Mouse (Mus musculus): ENCODE data around the gene Actr3b. TPM values are rescaled to one million over a fixed set of nuclear protein-coding genes. Genes with fewer than 3 reads are reported as not detected.

Actr3b gene
- total and polyA plus RNA-seq, 3 experiments = 1.3 to 4.7 (median 3.9) TPM

GRCm38 (mm10) chr5:25769006-25769405, 9.2 kb downstream of the Actr3b start:
- peak overlapping the region in 1 of 3 experiments; percentile 52 for H3K4me3 ChIP-seq (replicated peaks in 1 of 3; ENCODE audit: low read depth in 2 of 3, low read length in 2 of 3, poor library complexity in 1 of 3)

GRCm38 (mm10) chr5:25769406-25769805, 9.6 kb downstream of the Actr3b start:
- H3K79me2 ChIP-seq (replicated peaks; ENCODE audit: control insufficient read depth, extremely low read depth, insufficient read depth, poor library complexity, severe bottlenecking) = no peaks in the 10 kb centered on the region
- H3K9ac ChIP-seq (ENCODE audit: insufficient read depth, low read depth) = no peak overlapping the region
- no peak for DNase-seq (ENCODE audit: extremely low read depth)
- no peak overlapping the region for H3K4me2 ChIP-seq (ENCODE audit: insufficient read depth, low read depth, poor library complexity, severe bottlenecking)
- H3K4me3 ChIP-seq (replicated peaks in 1 of 3; ENCODE audit: low read depth in 2 of 3, low read length in 2 of 3, poor library complexity in 1 of 3) = no peak overlapping the region
- TF ChIP-seq USF2 (conservative IDR thresholded peaks at IDR 0.05; ENCODE audit: low read depth, low read length) (no peak), CTCF (conservative IDR thresholded peaks at IDR 0.05 in 1 of 2, IDR thresholded peaks at IDR 0.05 in 1 of 2; ENCODE audit: low read depth in 2 of 2, low read length in 2 of 2) (no peak), ZMIZ1 (IDR thresholded peaks at IDR 0.05; ENCODE audit: low read depth, low read length) (no peak), KAT2A (IDR thresholded peaks at IDR 0.05; ENCODE audit: insufficient replicate concordance, low read length) (no peak), E2F4 (IDR thresholded peaks at IDR 0.05; ENCODE audit: insufficient replicate concordance, low read depth, low read length) (no peak), ZNF384 (IDR thresholded peaks at IDR 0.05; ENCODE audit: low read depth, low read length) (no peak), SMC3 (IDR thresholded peaks at IDR 0.05; ENCODE audit: low read depth, low read length) (no peak), ETS1 (conservative IDR thresholded peaks at IDR 0.05; ENCODE audit: low read depth, low read length) (no peak), BHLHE40 (IDR thresholded peaks at IDR 0.05; ENCODE audit: low read depth, low read length) (no peak)
- dilution Hi-C loops (cut with MboI; ENCODE audit: extremely low pct_ligation_motif_present, extremely low pct_unique_long_range_greater_than_20kb, low sequenced_read_pairs) (no loop called here), in situ Hi-C loops (cut with MboI; ENCODE audit: low pct_ligation_motif_present, low pct_unique_long_range_greater_than_20kb, low sequenced_read_pairs) (no loop called here)
- no peaks in the 10 kb centered on the region for H3K27me3 ChIP-seq (replicated peaks)
- no peak overlapping the region for H3K27ac ChIP-seq (ENCODE audit: insufficient read depth, low read depth)
- peaks cover 3 to 9% of the 10 kb centered on the region in 2 experiments for H3K4me1 ChIP-seq (ENCODE audit: control insufficient read depth in 1 of 2, insufficient read depth in 2 of 2)
- H3K9me3 ChIP-seq (replicated peaks; ENCODE audit: low read length) = no peaks in the 10 kb centered on the region
- H3K36me3 ChIP-seq (replicated peaks in 1 of 2; ENCODE audit: control insufficient read depth in 1 of 2, insufficient read depth in 1 of 2, low read length in 1 of 2) = peaks cover 0 to 2% of the 10 kb centered on the region in 2 experiments

More at GRCm38 (mm10) chr5:25769006-25769405, 9.2 kb downstream of the Actr3b start:
- no peaks in the 10 kb centered on the region for H3K27me3 ChIP-seq (replicated peaks)
- dilution Hi-C loops (cut with MboI; ENCODE audit: extremely low pct_ligation_motif_present, extremely low pct_unique_long_range_greater_than_20kb, low sequenced_read_pairs) (no loop called here), in situ Hi-C loops (cut with MboI; ENCODE audit: low pct_ligation_motif_present, low pct_unique_long_range_greater_than_20kb, low sequenced_read_pairs) (no loop called here)
- TF ChIP-seq CTCF (conservative IDR thresholded peaks at IDR 0.05 in 1 of 2, IDR thresholded peaks at IDR 0.05 in 1 of 2; ENCODE audit: low read depth in 2 of 2, low read length in 2 of 2) (no peak), RCOR1 (conservative IDR thresholded peaks at IDR 0.05; ENCODE audit: low read depth, low read length) (no peak), HCFC1 (IDR thresholded peaks at IDR 0.05; ENCODE audit: low read depth, low read length) (no peak), CHD2 (IDR thresholded peaks at IDR 0.05; ENCODE audit: low read length) (no peak), EP300 (IDR thresholded peaks at IDR 0.05; ENCODE audit: low read length) (no peak), UBTF (IDR thresholded peaks at IDR 0.05; ENCODE audit: low read depth, low read length) (no peak), ETS1 (conservative IDR thresholded peaks at IDR 0.05; ENCODE audit: low read depth, low read length) (no peak), MEF2A (IDR thresholded peaks at IDR 0.05; ENCODE audit: borderline replicate concordance, low read depth, low read length) (no peak), RAD21 (IDR thresholded peaks at IDR 0.05; ENCODE audit: low read depth, low read length) (no peak), E2F4 (IDR thresholded peaks at IDR 0.05; ENCODE audit: insufficient replicate concordance, low read depth, low read length) (no peak), MYC (IDR thresholded peaks at IDR 0.05; ENCODE audit: low read depth, low read length) (no peak), GABPA (IDR thresholded peaks at IDR 0.05; ENCODE audit: insufficient replicate concordance, low read depth, low read length) (no peak)
- H3K36me3 ChIP-seq (replicated peaks in 1 of 2; ENCODE audit: control insufficient read depth in 1 of 2, insufficient read depth in 1 of 2, low read length in 1 of 2) = peaks cover 0 to 2% of the 10 kb centered on the region in 2 experiments
- H3K27ac ChIP-seq (ENCODE audit: insufficient read depth, low read depth) = no peak overlapping the region; the same call in 1 of the 2 replicates
- no peaks in the 10 kb centered on the region for H3K9me3 ChIP-seq (replicated peaks; ENCODE audit: low read length)
- no peak overlapping the region for H3K9ac ChIP-seq (ENCODE audit: insufficient read depth, low read depth)
- no peak overlapping the region for H3K4me2 ChIP-seq (ENCODE audit: insufficient read depth, low read depth, poor library complexity, severe bottlenecking)
- no peaks in the 10 kb centered on the region for H3K79me2 ChIP-seq (replicated peaks; ENCODE audit: control insufficient read depth, extremely low read depth, insufficient read depth, poor library complexity, severe bottlenecking)
- H3K4me1 ChIP-seq (ENCODE audit: control insufficient read depth in 1 of 2, insufficient read depth in 2 of 2) = peaks cover 3 to 5% of the 10 kb centered on the region in 2 experiments
- no peak for DNase-seq (ENCODE audit: extremely low read depth)
